Mouse (Mus musculus) neural tube, embryonic 11.5 days (tissue): ENCODE measurements at regions not wholly inside any gene's neighbourhood (a gene's known extent, or its start where the extent isn't known, plus 50 kb on each side); places are given as distances from the start of the nearest gene placed in this dataset.
A peak's percentile ranks its signal among the peaks of the same experiment; 100 is the strongest.

Source experiments
- ATAC-seq: fragments of 200-750 bp; cut with Nextera tagmentation; 2 replicates; pipeline ENCODE4 v1.8.0; 2017; ENCODE audit warnings: moderate number of reproducible peaks, mild to moderate bottlenecking, moderate TSS enrichment, moderate library complexity; ENCODE audit not compliant: insufficient read depth, low FRiP score, low TSS enrichment
- DNase-seq: peaks from one replicate; pipeline ENCODE4 v3.0.0-alpha.2; 2015; ENCODE audit warnings: low spot score
- H3K27ac ChIP-seq: fragments of 300-500 bp; sonication (generic); 2 replicates; pipeline ENCODE4 v1.5.1; 2014; ENCODE audit warnings: low read depth, mild to moderate bottlenecking, low read length
- H3K27me3 ChIP-seq: fragments of 300-500 bp; sonication (generic); 2 replicates; pipeline ENCODE4 v1.6.1; 2014; ENCODE audit warnings: mild to moderate bottlenecking, low read length, mixed read lengths; ENCODE audit not compliant: control insufficient read depth, insufficient read depth
- H3K36me3 ChIP-seq: fragments of 300-500 bp; sonication (generic); 2 replicates; pipeline ENCODE4 v1.6.1; 2014; ENCODE audit warnings: mild to moderate bottlenecking, low read length, moderate library complexity, mixed read lengths; ENCODE audit not compliant: control insufficient read depth, insufficient read depth
- H3K4me1 ChIP-seq: fragments of 300-500 bp; sonication (generic); 2 replicates; pipeline ENCODE4 v1.6.1; 2014; ENCODE audit warnings: low read length, mixed read lengths; ENCODE audit not compliant: control insufficient read depth, insufficient read depth
- H3K4me2 ChIP-seq: fragments of 300-500 bp; sonication (generic); 2 replicates; pipeline ENCODE4 v1.6.1; 2014; ENCODE audit warnings: low read depth, mild to moderate bottlenecking, moderate library complexity
- H3K4me3 ChIP-seq: fragments of 300-500 bp; sonication (generic); 2 replicates; pipeline ENCODE4 v1.5.1; 2014; ENCODE audit warnings: low read depth, low read length
- H3K9ac ChIP-seq: fragments of 300-500 bp; sonication (generic); 2 replicates; pipeline ENCODE4 v1.6.1; 2014; ENCODE audit warnings: mild to moderate bottlenecking, low read length
- H3K9me3 ChIP-seq: fragments of 300-500 bp; sonication (generic); 2 replicates; pipeline ENCODE4 v1.6.1; 2016; ENCODE audit warnings: low read length; ENCODE audit not compliant: control insufficient read depth
- WGBS: fragments of 180-500 bp; shearing (Covaris S2); extraction: QIAGEN DNeasy Blood & Tissue Kit; methylation state at CpG from one replicate; pipeline ENCODE4 v1.1.7; 2014; 5-methylcytosine and 5-hydroxymethylcytosine counted together

GRCm38 (mm10) chr2:144144486-144145136 is 111.8 kb downstream of the Banf2 start:
- Histone ChIP-seq H3K27me3 (no peaks in the 10 kb centered on the region), H3K9ac (no peak overlapping the region), H3K4me3 (no peak overlapping the region), H3K36me3 (no peaks in the 10 kb centered on the region), H3K27ac (no peak overlapping the region), H3K9me3 (no peaks in the 10 kb centered on the region), H3K4me1 (no peaks in the 10 kb centered on the region), H3K4me2 (no peak overlapping the region)
- 80% methylated on average over 5 of the region's 5 CpGs for WGBS
- no peak for DNase-seq
- ATAC-seq, result no peak

- no peak overlapping the region for H3K4me3 ChIP-seq
- H3K27me3 ChIP-seq, result no peaks in the 10 kb centered on the region
- H3K9me3 ChIP-seq, result no peaks in the 10 kb centered on the region
- no peaks in the 10 kb centered on the region for H3K36me3 ChIP-seq
- WGBS, result 26% methylated on average over 7 of the region's 7 CpGs
- no peak overlapping the region for H3K27ac ChIP-seq
- no peak overlapping the region for H3K9ac ChIP-seq
- DNase-seq, result no peak
- ATAC-seq, result no peak; the same call in 1 of the 2 replicates
- no peak overlapping the region for H3K4me2 ChIP-seq
- 0 out of 2 replicates have a peak, but pooled peaks cover 3% of the 10 kb centered on the region for H3K4me1 ChIP-seq
Observed at GRCm38 (mm10) chr2:144156456-144157211, 113.8 kb upstream of the Mgme1 start.

- Histone ChIP-seq H3K36me3 (no peaks in the 10 kb centered on the region), H3K4me2 (no peak overlapping the region), H3K4me1 (0 out of 2 replicates have a peak, but pooled peaks cover 3% of the 10 kb centered on the region), H3K9ac (no peak overlapping the region), H3K9me3 (no peaks in the 10 kb centered on the region), H3K27me3 (no peaks in the 10 kb centered on the region), H3K4me3 (no peak overlapping the region), H3K27ac (no peak overlapping the region)
- DNase-seq, result no peak
- no peak for ATAC-seq
- WGBS, result 24% methylated on average over 2 of the region's 2 CpGs
Observed at GRCm38 (mm10) chr2:144157343-144157742, 113.1 kb upstream of the Mgme1 start.

GRCm38 (mm10) chr2:144158256-144158655 is 112.2 kb upstream of the Mgme1 start:
- no peak overlapping the region for H3K27ac ChIP-seq
- H3K4me2 ChIP-seq, result no peak overlapping the region
- WGBS, result 55% methylated on average over 8 of the region's 8 CpGs
- DNase-seq, result no peak
- ATAC-seq, result no peak
- no peaks in the 10 kb centered on the region for H3K36me3 ChIP-seq
- no peak overlapping the region for H3K4me3 ChIP-seq
- H3K4me1 ChIP-seq, result 0 out of 2 replicates have a peak, but pooled peaks cover 3% of the 10 kb centered on the region
- H3K9ac ChIP-seq, result no peak overlapping the region
- no peaks in the 10 kb centered on the region for H3K9me3 ChIP-seq
- no peaks in the 10 kb centered on the region for H3K27me3 ChIP-seq

- Histone ChIP-seq H3K4me3 (no peak overlapping the region), H3K27ac (no peak overlapping the region), H3K9ac (no peak overlapping the region), H3K9me3 (no peaks in the 10 kb centered on the region), H3K27me3 (0 out of 2 replicates have a peak, but pooled peaks cover 2% of the 10 kb centered on the region), H3K36me3 (no peaks in the 10 kb centered on the region), H3K4me1 (peaks cover 4% of the 10 kb centered on the region; the same call in 1 of the 2 replicates), H3K4me2 (no peak overlapping the region)
- WGBS, result 42% methylated on average over 9 of the region's 9 CpGs
- no peak for DNase-seq
- no peak for ATAC-seq
Observed at GRCm38 (mm10) chr2:144159854-144160331, 110.6 kb upstream of the Mgme1 start.

- DNase-seq, result peak; percentile 18
- H3K27ac ChIP-seq, result no peak overlapping the region
- no peak overlapping the region for H3K9ac ChIP-seq
- no peak overlapping the region for H3K4me3 ChIP-seq
- no peaks in the 10 kb centered on the region for H3K36me3 ChIP-seq
- 0 out of 2 replicates have a peak, but pooled peaks cover 2% of the 10 kb centered on the region for H3K27me3 ChIP-seq
- no peaks in the 10 kb centered on the region for H3K9me3 ChIP-seq
- no peak overlapping the region for H3K4me2 ChIP-seq
- ATAC-seq, result no peak
- peaks cover 6% of the 10 kb centered on the region; the same call in 1 of the 2 replicates for H3K4me1 ChIP-seq
- 71% methylated on average over 10 of the region's 10 CpGs for WGBS
Observed at GRCm38 (mm10) chr2:144160434-144160833, 110.0 kb upstream of the Mgme1 start.

GRCm38 (mm10) chr2:144161852-144162251 is 108.6 kb upstream of the Mgme1 start:
- DNase-seq (no peak), ATAC-seq (no peak)
- Histone ChIP-seq H3K36me3 (no peaks in the 10 kb centered on the region), H3K27ac (no peak overlapping the region), H3K4me2 (no peak overlapping the region), H3K9me3 (no peaks in the 10 kb centered on the region; the same call in 1 of the 2 replicates), H3K4me3 (no peak overlapping the region), H3K9ac (no peak overlapping the region), H3K27me3 (0 out of 2 replicates have a peak, but pooled peaks cover 2% of the 10 kb centered on the region), H3K4me1 (peaks cover 6% of the 10 kb centered on the region; the same call in 1 of the 2 replicates)
- 55% methylated on average over 1 of the region's 1 CpGs for WGBS

GRCm38 (mm10) chr2:144164102-144164501 is 106.4 kb upstream of the Mgme1 start:
- Histone ChIP-seq H3K36me3 (no peaks in the 10 kb centered on the region), H3K27me3 (0 out of 2 replicates have a peak, but pooled peaks cover 2% of the 10 kb centered on the region), H3K9me3 (no peaks in the 10 kb centered on the region; the same call in 1 of the 2 replicates), H3K4me2 (no peak overlapping the region), H3K4me3 (no peak overlapping the region), H3K4me1 (peaks cover 3% of the 10 kb centered on the region; the same call in 1 of the 2 replicates), H3K9ac (no peak overlapping the region), H3K27ac (no peak overlapping the region)
- DNase-seq (peak; percentile 33), ATAC-seq (no peak)
- WGBS, result 10% methylated on average over 8 of the region's 8 CpGs
